Mouse (Mus musculus) heart, postnatal 0 days (tissue): ENCODE measurements at regions not wholly inside any gene's neighbourhood (a gene's known extent, or its start where the extent isn't known, plus 50 kb on each side); places are given as distances from the start of the nearest gene placed in this dataset.

Experiments used
- CTCF ChIP-seq: IDR thresholded peaks from 2 replicates; pipeline ENCODE4 v1.5.1; 2016; ENCODE audit warnings: antibody characterized with exemption, control low read depth, low read depth
- EP300 ChIP-seq: IDR thresholded peaks from 2 replicates; pipeline ENCODE4 v1.6.1; 2016; ENCODE audit warnings: antibody characterized with exemption, low read depth

- no peak for TF ChIP-seq CTCF
- no peak for TF ChIP-seq EP300
Observed at GRCm38 (mm10) chr11:45084506-45085037, 467.5 kb downstream of the Ebf1 start.
